Mouse (Mus musculus) thymus, adult 2 months (tissue): Measurements from ENCODE around the gene Trp53. TPM values are rescaled to one million over a fixed set of nuclear protein-coding genes. Genes with fewer than 3 reads are reported as not detected.
"Not testable (repeated sequence)": the region's sequence is repeated elsewhere in the genome, so short reads cannot be mapped to it uniquely, and the experiment has no call there.

Source experiments
- DNase-seq: peaks from one replicate; pipeline ENCODE4 v3.0.0; 2021
- H3K27ac ChIP-seq: fragments of 200-500 bp; 2 replicates; pipeline ENCODE4 v1.5.1; 2012; ENCODE audit warnings: low read length, control low read depth; ENCODE audit not compliant: control insufficient read depth, insufficient read depth
- H3K27me3 ChIP-seq: fragments of 200-500 bp; 2 replicates; pipeline ENCODE4 v1.6.1; 2012; ENCODE audit warnings: mild to moderate bottlenecking, low read length, moderate library complexity, mixed read lengths; ENCODE audit not compliant: control insufficient read depth, insufficient read depth
- H3K36me3 ChIP-seq: fragments of 200-500 bp; 2 replicates; pipeline ENCODE4 v1.6.1; 2012; ENCODE audit warnings: mild to moderate bottlenecking, low read length, moderate library complexity; ENCODE audit not compliant: control insufficient read depth, insufficient read depth
- H3K4me1 ChIP-seq: fragments of 200-500 bp; replicated peaks from 2 replicates; pipeline ENCODE4 v1.6.1; 2012; ENCODE audit warnings: low read length; ENCODE audit not compliant: control insufficient read depth, insufficient read depth
- H3K4me3 ChIP-seq: fragments of 200-500 bp; 2 replicates; pipeline ENCODE4 v1.5.1; 2012; ENCODE audit warnings: mild to moderate bottlenecking, low read length, control low read depth, moderate library complexity; ENCODE audit not compliant: control insufficient read depth, insufficient read depth
- CTCF ChIP-seq: fragments of 200-500 bp; IDR thresholded peaks from 2 replicates; pipeline ENCODE4 v1.5.1; 2012; ENCODE audit warnings: mild to moderate bottlenecking, control low read depth, low read length, moderate library complexity, borderline replicate concordance; ENCODE audit not compliant: control insufficient read depth, poor library complexity, insufficient read depth; ENCODE audit errors: extremely low read depth
- POLR2A ChIP-seq: fragments of 200-500 bp; IDR thresholded peaks from 2 replicates; pipeline ENCODE4 v1.6.1; 2012; ENCODE audit warnings: mild to moderate bottlenecking, low read length, control low read depth, moderate library complexity; ENCODE audit not compliant: control insufficient read depth, poor library complexity, insufficient read depth; ENCODE audit errors: extremely low read depth
- WGBS: fragments of 180-500 bp; shearing (Covaris S2); methylation state at CpG from one replicate; pipeline ENCODE4 v1.1.7; 2018; 5-methylcytosine and 5-hydroxymethylcytosine counted together
- polyA plus RNA-seq: library from polyadenylated mRNA; depleted of rRNA; stranded (reverse); fragments of >200 nt; gene quantifications from 2 replicates; pipeline ENCODE4 v1.2.3, GENCODE M21; 2012

Gene Trp53
- polyA plus RNA-seq, 1 experiment: 266 TPM

DNA sequence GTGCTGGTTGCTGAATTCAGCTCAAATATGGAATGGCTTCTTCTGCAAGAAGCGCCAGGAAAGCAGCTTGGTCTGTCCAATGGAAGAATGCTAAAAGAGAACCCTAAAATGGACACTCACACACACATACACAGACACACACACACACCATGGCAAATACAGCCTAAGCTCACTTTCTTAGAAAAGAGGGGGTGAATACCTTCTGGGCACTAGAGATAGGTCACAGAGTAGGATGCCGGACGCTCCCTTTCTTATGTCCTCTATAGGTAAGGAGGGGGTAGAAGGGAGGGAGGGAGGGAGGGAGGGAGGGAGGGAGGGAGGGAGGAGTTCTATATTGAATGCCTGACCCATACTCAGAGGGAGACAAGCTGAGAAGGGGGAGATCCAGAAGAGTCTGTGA, 28.4 kb downstream of the Trp53 start:
- no peak for TF ChIP-seq POLR2A
- TF ChIP-seq CTCF: no peak
- peaks cover 18% of the 10 kb centered on the region for H3K4me1 ChIP-seq

DNA sequence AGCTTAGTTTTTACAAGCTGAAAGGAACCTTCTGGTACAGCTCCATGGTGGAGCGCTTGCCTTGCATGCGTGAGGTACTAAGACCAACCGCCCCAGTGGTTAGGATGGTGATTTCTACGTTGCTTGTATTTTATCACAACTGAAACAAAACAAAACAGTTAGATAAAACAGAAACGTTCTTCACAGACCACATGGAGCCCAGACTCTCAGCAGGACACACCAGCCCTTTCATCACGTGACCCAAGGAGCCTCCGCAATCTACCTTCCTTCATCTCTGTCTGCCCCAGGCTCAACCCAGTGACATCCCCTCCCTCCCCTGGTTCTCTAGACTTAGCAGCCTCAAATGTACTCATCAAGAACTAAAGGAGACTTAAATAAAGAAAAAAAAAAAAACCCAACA, 29.3 kb downstream of the Trp53 start:
- Histone ChIP-seq H3K36me3 (no peaks in the 10 kb centered on the region), H3K4me1 (peaks cover 22% of the 10 kb centered on the region), H3K27ac (no peak overlapping the region), H3K27me3 (0 out of 2 replicates have a peak, but pooled peaks cover 1% of the 10 kb centered on the region), H3K4me3 (no peak overlapping the region)
- WGBS: 80% methylated on average over 7 of the region's 7 CpGs
- TF ChIP-seq CTCF: no peak
- no peak for DNase-seq

More for the DNA sequence above, 28.4 kb downstream of the Trp53 start:
- no peaks in the 10 kb centered on the region for H3K36me3 ChIP-seq
- WGBS: 98% methylated on average over 3 of the region's 3 CpGs
- DNase-seq: no peak
- H3K4me3 ChIP-seq: no peak overlapping the region
- H3K27me3 ChIP-seq: 0 out of 2 replicates have a peak, but pooled peaks cover 6% of the 10 kb centered on the region
- H3K27ac ChIP-seq: no peak overlapping the region

DNA sequence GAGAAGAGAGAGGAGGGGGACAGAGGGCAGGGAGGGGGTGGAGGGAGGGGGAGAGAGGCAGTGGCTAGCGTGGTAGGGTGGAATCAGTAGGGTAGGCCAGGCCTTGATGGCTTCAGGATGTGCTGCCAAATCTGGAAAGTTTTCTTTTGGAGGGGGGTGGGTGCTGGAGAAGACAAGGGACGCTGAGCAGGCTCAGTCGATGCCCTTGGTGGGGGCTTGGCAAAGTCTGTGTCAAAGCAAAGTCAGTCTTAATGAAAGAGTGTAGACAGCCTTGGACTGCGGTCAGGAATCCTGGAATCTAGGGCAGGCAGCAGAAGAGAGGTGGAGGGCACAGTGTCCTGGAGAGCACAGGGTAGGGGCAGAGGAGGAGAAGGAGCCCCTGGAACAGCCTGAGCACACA, 30.7 kb downstream of the Trp53 start:
- no peak overlapping the region for H3K4me3 ChIP-seq
- no peak overlapping the region for H3K27ac ChIP-seq
- DNase-seq: no peak
- no peaks in the 10 kb centered on the region for H3K36me3 ChIP-seq
- WGBS: 81% methylated on average over 4 of the region's 4 CpGs
- no peak for TF ChIP-seq POLR2A
- no peak for TF ChIP-seq CTCF
- no peaks in the 10 kb centered on the region for H3K27me3 ChIP-seq
- peaks cover 10% of the 10 kb centered on the region for H3K4me1 ChIP-seq

DNA sequence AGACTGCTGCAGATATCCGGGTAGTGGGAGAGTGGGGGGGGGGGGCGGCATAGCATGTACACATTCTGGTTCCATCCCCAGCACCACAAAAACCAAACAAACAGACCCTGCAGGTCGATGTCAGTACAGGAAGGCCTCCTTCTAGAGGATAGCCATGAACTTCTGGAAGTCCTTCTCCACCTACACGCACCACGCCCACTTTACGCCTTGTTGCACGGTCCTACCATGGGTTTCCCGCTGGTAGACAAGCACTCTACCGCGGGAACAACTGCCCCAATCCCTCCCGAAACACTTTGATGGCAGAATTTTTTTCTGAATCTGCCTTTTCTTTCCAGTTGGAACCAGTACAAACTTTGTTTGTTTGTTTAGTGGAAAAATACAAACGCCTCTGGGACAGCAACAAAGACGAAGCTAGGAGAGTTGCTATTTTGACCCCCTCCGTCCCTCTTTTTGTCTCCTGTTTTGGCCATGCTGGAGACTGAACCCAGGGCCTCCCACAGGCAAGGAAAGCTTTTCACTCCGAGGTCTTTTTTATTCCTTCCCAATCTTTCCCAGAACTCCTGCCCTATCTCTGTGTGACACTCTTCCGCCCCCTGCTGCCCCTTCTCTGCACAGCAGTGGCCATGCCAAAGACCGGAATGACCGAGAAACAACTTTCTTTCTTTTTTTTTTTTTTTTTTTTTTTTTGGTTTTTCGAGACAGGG, 33.5 kb downstream of the Trp53 start:
- WGBS: 12% methylated on average over 19 of the region's 19 CpGs
- no peaks in the 10 kb centered on the region for H3K36me3 ChIP-seq
- H3K27ac ChIP-seq: no peak overlapping the region
- DNase-seq: peak; percentile 74
- H3K4me1 ChIP-seq: 0 out of 2 replicates have a peak, but pooled peaks cover 5% of the 10 kb centered on the region
- no peak overlapping the region for H3K4me3 ChIP-seq
- no peaks in the 10 kb centered on the region; the same call in 1 of the 2 replicates for H3K27me3 ChIP-seq
- TF ChIP-seq CTCF (peak; percentile 72; the same call in 1 of the 2 replicates), POLR2A (no peak)

DNA sequence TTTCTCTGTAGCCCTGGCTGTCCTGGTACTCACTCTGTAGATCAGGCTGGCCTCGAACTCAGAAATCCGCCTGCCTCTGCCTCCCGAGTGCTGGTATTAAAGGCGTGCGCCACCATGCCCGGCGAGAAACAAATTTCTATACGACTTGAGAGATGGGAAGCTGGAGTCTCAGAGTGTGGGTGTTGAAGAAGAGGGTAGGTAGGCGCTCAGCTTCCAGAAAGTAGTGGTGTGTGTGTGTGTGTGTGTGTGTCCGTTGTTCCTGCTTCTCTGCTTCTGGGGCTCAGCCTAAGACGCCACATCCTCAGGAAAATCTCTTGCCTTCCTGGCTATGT, 34.1 kb downstream of the Trp53 start:
- not testable (repeated sequence) for H3K4me1 ChIP-seq, H3K4me3 ChIP-seq, H3K27ac ChIP-seq, DNase-seq, H3K36me3 ChIP-seq, H3K27me3 ChIP-seq
- 50% methylated on average over 11 of the region's 11 CpGs for WGBS

DNA sequence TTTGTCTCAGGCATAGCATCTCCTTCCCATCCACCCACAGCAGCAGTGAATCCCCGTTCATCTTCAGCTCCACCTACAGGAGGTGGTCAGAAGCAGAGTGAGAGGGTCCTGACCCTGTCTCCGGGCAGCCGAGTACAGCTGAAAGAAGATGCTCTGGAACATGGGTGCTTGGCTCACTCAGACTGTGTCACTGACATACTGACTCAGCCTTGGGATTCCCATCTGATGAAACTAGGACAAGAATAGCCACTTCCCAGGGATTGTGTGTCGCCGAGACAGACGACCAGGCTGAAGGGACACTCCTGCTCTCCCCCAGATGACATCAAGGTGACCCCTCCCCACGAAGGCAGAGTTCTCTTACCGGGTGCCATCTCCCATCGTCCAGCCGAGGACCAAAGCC, 36.6 kb downstream of the Trp53 start:
- WGBS: 63% methylated on average over 10 of the region's 10 CpGs

DNA sequence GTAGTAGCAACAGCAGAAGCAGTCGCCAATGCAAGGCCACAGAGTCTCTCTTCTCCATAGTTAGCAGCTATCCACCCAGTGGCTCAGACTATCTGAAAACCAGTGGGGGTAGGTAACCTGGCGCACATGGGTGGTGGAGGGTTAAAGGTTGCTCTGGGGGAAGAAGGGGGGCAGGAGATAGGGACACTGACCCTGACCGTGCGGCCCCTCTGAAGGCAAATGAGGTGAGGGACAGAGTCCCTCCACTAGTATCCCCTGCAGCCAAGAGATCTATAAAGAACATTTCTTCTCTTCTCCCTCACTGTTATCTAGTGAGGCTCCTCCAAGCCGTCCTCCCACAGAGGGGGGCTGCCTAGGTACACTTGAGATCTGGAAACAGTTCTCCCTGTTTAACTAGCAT, 37.6 kb downstream of the Trp53 start, which contains the start of gene Shbg:
Gene Shbg, minus strand, starts transcription at position 101 of the 400 bp plus-strand sequence.
- Histone ChIP-seq H3K4me1 (0 out of 2 replicates have a peak, but pooled peaks cover 5% of the 10 kb centered on the region), H3K27ac (no peak within 1 kb of the TSS), H3K27me3 (no peaks in the 10 kb centered on the region; the same call in 1 of the 2 replicates), H3K4me3 (no peak within 1 kb of the TSS), H3K36me3 (no peaks in the 10 kb centered on the region)
- DNase-seq: no peak
- TF ChIP-seq POLR2A (no peak), CTCF (no peak)
- whole genome bisulfite sequencing: 83% methylated on average over 5 of the region's 5 CpGs

More for the DNA sequence above, 36.6 kb downstream of the Trp53 start:
- H3K27me3 ChIP-seq: no peaks in the 10 kb centered on the region; the same call in 1 of the 2 replicates
- H3K4me3 ChIP-seq: no peak overlapping the region
- H3K4me1 ChIP-seq: 0 out of 2 replicates have a peak, but pooled peaks cover 5% of the 10 kb centered on the region
- H3K36me3 ChIP-seq: no peaks in the 10 kb centered on the region
- TF ChIP-seq POLR2A: no peak
- no peak for TF ChIP-seq CTCF
- no peak for DNase-seq
- no peak overlapping the region for H3K27ac ChIP-seq
